Mouse (Mus musculus) kidney, postnatal 25 days (tissue): Measurements from ENCODE around the gene Reep3.
"Not testable (repeated sequence)": the region's sequence is repeated elsewhere in the genome, so short reads cannot be mapped to it uniquely, and the experiment has no call there.

Experiments
- DNase-seq, 2 experiments: peaks; one replicate each; pipeline ENCODE4 v3.0.0; 2021; ENCODE audit warnings: mixed read lengths in 2 of 2

The Reep3 gene

DNA sequence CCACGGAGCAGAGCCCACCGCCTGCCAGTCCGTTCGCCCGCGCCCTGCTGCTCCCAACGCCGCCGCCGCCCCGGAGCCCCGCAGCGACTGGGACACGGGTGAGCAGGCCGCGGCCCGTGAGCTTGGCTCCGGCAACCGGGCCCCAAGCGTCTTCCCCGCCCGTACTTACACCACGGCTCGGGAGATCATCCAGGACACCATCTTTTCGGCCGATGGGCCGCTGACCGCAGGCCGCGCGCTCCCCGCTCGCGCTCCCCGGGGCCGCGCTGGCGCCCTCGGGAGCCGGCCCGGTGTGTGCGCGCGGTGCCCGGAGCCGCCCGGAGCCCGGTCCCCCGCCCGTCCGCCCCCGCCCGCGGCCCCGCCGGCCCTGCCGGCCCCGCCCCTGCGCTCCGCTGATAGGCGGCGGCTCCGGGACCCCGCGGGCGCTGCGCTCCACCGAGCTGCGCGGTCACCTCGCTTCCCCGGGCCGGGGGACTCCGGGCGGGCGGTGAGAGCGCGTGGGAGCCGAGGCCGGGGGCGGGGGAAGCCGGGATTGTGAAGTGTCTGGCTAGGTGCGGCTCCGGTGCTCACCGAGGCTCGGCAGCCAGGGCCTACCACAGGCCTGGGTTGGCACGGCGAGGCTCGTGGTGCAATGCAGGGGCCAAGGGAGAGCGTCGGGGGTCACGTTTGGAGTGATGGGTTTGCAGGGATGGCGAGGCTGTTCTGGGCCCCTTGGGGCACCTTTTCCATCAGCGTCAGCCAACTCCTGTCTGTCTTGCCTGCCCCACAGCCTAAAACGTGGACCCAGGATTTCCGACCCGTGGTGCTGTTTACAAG, at the start of gene Reep3:
TSS of gene Reep3 (minus strand) at position 325 of the 816 bp plus-strand sequence.
- DNase-seq, result peak; percentile 76 to 93

DNA sequence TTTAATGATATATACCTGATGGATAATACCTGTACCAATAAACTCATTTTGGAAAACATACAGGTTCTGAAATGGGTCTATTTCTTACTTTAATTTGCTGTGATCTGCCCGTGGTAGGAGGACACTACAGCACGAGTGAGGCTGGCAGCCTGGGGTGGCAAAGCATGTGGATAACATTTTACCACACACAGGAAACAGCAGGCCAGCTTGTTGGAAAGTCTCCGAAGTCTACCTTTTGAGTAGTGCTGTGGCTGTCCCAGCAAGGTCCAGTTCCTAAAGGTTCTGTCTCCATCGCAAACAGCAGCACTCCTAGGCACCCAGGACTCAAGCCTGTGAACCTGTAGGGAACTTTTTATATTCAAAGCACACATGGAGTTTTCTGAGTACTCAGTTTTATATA, 48.9 kb upstream of the Reep3 start:
- no peak for DNase-seq

- no peak for DNase-seq
Observed at GRCm38 (mm10) chr10:67144269-67144668, 47.5 kb upstream of the Reep3 start.

DNA sequence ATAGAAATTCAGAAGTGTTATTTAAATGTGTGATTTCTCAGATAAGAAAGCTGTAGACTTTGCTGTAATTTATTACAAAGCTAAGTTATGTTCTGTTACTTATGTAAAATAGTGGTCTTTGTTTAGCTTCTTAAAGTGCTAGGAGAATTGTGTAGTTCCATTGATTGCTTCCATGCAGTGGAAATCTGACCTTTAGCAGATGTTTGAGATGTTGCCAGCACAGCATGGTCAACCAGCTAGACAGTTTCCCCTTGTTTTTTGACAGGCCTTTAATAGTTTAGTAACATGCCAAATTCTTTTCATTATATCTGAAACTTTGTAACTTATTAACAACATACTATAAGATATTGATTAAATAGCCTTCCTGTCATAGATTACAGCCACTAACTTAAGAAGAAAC, 46.9 kb upstream of the Reep3 start:
- peak in 1 of 2 experiments; percentile 28 for DNase-seq

- DNase-seq, result no peak
Observed at GRCm38 (mm10) chr10:67137437-67137836, 40.7 kb upstream of the Reep3 start.

DNA sequence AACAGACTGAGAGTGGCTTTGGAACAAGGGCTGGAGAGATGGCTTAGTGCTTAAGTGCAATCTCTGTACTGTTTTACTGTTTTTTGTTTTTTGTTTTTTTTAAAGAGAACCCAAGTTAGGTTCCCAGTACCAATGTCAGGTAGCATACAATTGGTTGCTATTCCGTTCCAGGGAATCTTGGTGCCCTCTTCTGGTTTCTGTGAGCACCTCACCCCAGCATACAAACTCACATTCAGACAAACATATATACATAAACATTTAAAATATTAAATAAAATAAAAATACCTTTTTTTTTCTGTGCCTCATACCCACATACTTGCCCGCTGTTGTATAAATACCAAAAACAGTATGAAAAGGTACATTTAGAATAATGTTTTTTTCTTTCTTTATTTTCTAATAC, 37.6 kb upstream of the Reep3 start:
- no peak for DNase-seq

DNA sequence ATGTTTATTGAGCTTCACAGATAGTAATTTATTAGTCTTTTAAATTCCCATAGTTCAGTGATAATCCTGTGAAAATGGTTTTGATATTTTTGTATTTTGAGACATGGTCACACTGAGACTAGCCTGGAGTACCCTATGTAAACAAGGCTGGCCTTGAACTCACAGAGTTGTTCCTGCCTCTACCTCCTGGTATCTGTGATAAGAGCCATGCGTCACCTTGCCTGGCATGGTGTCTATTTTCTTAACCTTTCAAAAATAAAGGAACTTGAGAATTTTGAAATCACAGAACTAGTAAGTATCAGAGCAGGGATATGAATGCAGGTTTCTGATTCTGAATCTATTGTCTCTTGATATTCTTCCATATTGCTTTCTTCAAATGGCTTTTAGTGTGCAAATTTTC, 35.0 kb upstream of the Reep3 start:
- no peak for DNase-seq

GRCm38 (mm10) chr10:67129531-67129930, 32.8 kb upstream of the Reep3 start:
- DNase-seq, result peak in 1 of 2 experiments; percentile 51

GRCm38 (mm10) chr10:67126859-67127758, 30.4 kb upstream of the Reep3 start:
- DNase-seq, result peak; percentile 38 to 66

GRCm38 (mm10) chr10:67126061-67126858, 29.5 kb upstream of the Reep3 start:
- DNase-seq, result peak; percentile 32 to 57

GRCm38 (mm10) chr10:67124156-67124555, 27.4 kb upstream of the Reep3 start:
- no peak for DNase-seq

DNA sequence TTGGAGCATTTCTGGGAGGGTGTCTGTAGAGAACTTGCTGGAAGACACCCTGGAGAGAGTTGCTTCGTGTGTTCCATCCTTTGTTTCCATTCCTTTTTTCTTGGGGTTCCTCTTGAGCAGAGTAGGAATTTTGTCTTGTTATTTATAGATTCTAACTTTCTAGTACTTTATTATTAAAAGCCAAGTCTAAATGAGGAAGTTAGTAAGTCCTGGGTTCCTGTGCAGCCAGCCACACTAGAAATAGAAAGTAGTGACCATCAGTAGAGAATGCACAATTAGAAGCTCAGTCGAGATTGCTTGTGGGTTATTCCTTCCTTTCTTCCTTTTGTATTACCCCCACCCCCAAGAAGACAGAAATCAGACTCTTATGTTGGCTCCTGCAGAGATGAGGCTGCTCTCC, 27.0 kb upstream of the Reep3 start:
- no peak for DNase-seq

DNA sequence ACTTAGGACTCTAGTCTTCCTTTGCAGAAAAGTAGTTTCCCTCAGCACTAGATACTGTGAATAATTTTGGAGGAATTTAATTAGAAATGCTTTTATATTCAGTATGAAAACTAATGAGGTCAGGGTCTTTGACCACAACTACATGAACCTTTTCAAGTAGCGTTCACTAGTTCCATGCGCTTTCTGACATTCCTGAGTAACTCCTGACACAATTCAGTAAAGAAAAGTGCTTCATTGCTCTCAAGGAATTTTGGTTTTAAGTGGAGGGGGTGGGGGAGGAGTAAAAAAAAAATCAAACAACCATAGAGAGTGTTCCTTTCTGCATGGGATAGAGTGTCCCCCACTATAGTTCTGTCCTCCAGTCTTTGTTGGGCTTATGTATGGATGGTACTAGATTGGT, 23.9 kb upstream of the Reep3 start:
- no peak for DNase-seq

GRCm38 (mm10) chr10:67120180-67120579, 23.4 kb upstream of the Reep3 start:
- DNase-seq, result no peak

- DNase-seq, result no peak
Observed at GRCm38 (mm10) chr10:67119291-67119690, 22.5 kb upstream of the Reep3 start.

DNA sequence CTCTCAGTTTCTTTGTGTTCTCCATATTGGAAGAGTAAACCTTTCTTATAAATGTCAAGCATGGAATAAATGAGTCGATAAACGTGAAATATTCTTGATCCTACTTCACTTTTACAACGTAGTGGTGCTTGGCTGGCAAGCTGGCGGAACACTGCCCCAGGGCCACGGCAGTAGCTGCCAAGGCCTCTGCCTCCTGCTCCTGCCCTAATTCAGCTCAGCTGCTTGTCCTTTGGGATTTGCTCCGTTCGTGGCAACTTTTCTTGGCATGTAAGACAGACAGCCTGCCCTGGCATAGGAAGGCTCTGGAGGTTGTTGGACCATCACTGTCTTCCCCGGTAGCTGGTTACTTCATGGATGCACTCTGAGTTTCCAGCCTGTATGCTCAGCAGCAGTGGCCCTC, 19.5 kb upstream of the Reep3 start:
- DNase-seq, result peak; percentile 48 to 79

DNA sequence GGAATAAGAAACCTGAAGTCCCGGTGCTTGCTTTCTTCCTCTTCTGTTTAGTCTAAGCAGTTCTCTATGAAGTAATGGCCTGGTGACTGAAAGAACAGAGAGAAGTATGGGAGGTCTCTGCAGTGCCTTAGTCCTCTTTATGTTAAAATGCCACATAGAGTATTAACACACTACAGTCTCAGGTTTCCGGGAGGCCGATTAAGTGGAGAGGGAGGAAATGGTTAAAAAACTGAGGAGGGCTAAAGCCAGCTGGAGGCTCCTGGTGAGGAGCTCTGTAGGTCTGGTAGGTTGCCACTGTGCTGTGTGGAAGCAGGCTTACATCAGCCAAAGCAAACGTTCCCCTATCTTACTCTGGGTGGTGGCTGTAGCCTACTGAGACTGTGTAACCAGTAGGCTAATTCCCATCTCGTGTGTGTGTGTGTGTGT, 18.9 kb upstream of the Reep3 start:
- no peak for DNase-seq

GRCm38 (mm10) chr10:67115115-67115514, 18.4 kb upstream of the Reep3 start:
- no peak for DNase-seq

DNA sequence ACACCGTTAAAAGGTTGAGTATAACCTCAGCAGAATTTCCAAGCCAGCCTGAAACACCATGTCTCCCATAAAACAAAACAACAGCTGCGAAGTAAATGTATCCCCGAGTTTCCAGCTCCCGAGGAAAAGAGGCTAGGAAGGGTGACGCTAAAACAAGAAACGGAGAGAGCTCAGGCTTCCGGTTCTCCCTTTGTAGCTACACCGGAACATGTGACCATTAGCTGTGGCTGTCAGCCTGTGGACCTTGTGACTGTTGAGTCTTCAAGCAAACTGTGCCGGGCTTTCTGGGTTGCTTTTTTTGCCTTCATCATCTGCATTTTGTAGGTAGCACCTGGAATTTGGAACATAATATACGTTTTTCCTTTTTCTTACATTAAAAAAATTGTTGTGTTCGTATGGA, 17.1 kb upstream of the Reep3 start:
- DNase-seq, result no peak

DNA sequence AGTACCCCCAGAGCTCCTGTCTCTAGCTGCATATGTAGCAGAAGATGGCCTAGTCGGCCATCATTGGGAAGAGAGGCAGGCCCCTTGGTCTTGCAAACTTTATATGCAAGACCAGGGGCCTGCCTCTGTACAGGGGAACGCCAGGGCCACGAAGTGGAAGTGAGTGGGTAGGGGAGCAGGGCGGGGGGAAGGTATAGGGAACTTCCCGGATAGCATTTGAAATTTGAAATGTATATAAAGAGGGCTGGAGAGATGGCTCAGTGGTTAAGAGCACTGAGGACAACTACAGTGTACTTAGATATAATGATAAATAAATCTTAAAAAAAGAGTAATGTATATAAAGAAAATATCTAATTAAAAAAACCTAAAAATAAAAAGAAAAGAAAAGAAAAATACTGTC, 16.2 kb upstream of the Reep3 start:
- DNase-seq, result not testable (repeated sequence)

- DNase-seq, result no peak
Observed at GRCm38 (mm10) chr10:67111799-67112177, 15.0 kb upstream of the Reep3 start.

- DNase-seq, result no peak
Observed at GRCm38 (mm10) chr10:67111044-67111798, 14.5 kb upstream of the Reep3 start.
